Mouse (Mus musculus): ENCODE measurements around the gene Leng1. TPM values are rescaled to one million over a fixed set of nuclear protein-coding genes. Genes with fewer than 3 reads are reported as not detected.

Gene Leng1
- total RNA-seq, 2 experiments from 2014 or later: 5.3 to 5.6 TPM

GRCm38 (mm10) chr7:3683908-3684550, 18.4 kb upstream of the Leng1 start:
- no peak for TF ChIP-seq CTCF (conservative IDR thresholded peaks at IDR 0.05)
- peak in 1 of 2 experiments; percentile 59 for DNase-seq (ENCODE audit: low spot score in 2 of 2)
- H3K27ac ChIP-seq: peak overlapping the region; percentile 77
- no peak overlapping the region for H3K4me3 ChIP-seq

- Histone ChIP-seq H3K27ac (no peak within 1 kb of the TSS), H3K4me3 (no peak within 1 kb of the TSS)
- DNase-seq (ENCODE audit: low spot score in 2 of 2): no peak
- no peak for TF ChIP-seq CTCF (conservative IDR thresholded peaks at IDR 0.05)
These were observed 11.7 kb upstream of the Leng1 start, which contains the start of gene Tmc4 for GRCm38 (mm10) chr7:3677342-3677741. Tmc4 (minus strand) TSS chr7:3677553.

GRCm38 (mm10) chr7:3676371-3676770, 10.7 kb upstream of the Leng1 start:
- TF ChIP-seq CTCF (conservative IDR thresholded peaks at IDR 0.05): no peak
- Histone ChIP-seq H3K27ac (no peak overlapping the region), H3K4me3 (no peak overlapping the region)
- DNase-seq (ENCODE audit: low spot score in 2 of 2): no peak

GRCm38 (mm10) chr7:3675228-3675548, 9.5 kb upstream of the Leng1 start:
- TF ChIP-seq CTCF (conservative IDR thresholded peaks at IDR 0.05): no peak
- no peak overlapping the region for H3K4me3 ChIP-seq
- no peak overlapping the region for H3K27ac ChIP-seq
- no peak for DNase-seq (ENCODE audit: low spot score in 2 of 2)

GRCm38 (mm10) chr7:3674507-3675227, 9.0 kb upstream of the Leng1 start:
- H3K4me3 ChIP-seq: no peak overlapping the region
- DNase-seq (ENCODE audit: low spot score in 2 of 2): peak; percentile 79 to 90
- peak; percentile 99 for TF ChIP-seq CTCF (conservative IDR thresholded peaks at IDR 0.05)
- no peak overlapping the region for H3K27ac ChIP-seq

- TF ChIP-seq CTCF (conservative IDR thresholded peaks at IDR 0.05): peak; percentile 35
- Histone ChIP-seq H3K4me3 (no peak overlapping the region), H3K27ac (no peak overlapping the region)
- DNase-seq (ENCODE audit: low spot score in 2 of 2): no peak
These were observed 1.3 kb upstream of the Leng1 start for GRCm38 (mm10) chr7:3666921-3667391.

DNA sequence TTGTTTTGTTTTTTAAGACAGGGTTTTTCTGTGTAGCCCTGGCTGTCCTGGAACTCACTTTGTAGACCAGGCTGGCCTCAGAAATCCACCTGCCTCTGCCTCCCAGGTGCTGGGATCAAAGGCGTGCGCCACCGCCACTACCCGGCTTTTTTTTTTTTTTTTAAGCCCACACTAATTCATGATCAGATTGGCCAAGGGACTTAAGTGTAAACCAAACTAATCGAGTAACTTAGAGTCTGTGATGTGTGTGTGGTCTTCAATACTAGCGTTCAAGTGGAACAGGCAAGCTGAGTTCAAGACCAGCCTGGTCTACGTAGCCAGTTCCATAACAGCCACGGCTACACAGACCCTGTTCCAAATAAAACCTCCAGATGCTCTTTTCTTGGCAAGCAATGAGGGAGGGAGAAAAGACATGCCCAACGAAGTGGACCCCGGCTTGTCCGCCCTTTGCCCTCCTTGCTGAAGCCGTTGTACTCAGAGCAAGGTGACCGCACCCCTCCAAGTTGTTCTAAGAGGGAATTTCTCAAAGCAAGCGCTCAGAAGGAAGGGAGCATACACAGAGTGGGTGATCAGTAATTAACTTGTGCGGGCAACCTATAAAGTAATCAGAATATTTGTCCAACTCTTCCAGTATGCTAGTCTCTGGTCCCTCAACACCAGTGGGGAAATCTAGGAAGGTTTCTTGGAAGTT, 971 bp downstream of the Leng1 start:
- no peak for TF ChIP-seq CTCF (conservative IDR thresholded peaks at IDR 0.05)
- DNase-seq (ENCODE audit: low spot score in 2 of 2): no peak
- H3K4me3 ChIP-seq: peak overlapping the region; percentile 66
- peak overlapping the region; percentile 87 for H3K27ac ChIP-seq

GRCm38 (mm10) chr7:3658578-3658977, 7.1 kb downstream of the Leng1 start:
- Histone ChIP-seq H3K4me3 (no peak overlapping the region), H3K27ac (no peak overlapping the region)
- no peak for DNase-seq (ENCODE audit: low spot score in 2 of 2)
- no peak for TF ChIP-seq CTCF (conservative IDR thresholded peaks at IDR 0.05)

DNA sequence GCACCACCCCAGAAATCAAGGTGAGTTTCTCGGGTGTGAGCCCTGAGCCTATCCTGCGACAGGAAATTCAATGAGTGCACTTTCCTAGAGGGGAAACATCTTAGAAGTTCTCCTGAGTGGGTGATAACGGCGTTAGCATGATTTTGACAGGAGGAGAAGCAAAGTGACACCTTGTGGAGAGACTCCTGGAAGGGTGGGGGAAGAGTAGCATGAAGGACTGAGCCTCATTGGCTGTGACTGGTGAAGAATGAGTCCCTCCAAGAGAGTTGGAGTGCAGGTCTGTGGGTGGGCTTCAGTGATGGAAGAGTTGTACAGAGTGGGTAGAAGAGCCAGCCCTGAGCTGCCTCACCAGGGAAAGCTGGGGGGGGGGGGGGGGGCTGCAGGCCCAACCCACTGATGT, 8.7 kb downstream of the Leng1 start:
- H3K4me3 ChIP-seq: no peak overlapping the region
- no peak overlapping the region for H3K27ac ChIP-seq
- DNase-seq (ENCODE audit: low spot score in 2 of 2): no peak
- no peak for TF ChIP-seq CTCF (conservative IDR thresholded peaks at IDR 0.05)

DNA sequence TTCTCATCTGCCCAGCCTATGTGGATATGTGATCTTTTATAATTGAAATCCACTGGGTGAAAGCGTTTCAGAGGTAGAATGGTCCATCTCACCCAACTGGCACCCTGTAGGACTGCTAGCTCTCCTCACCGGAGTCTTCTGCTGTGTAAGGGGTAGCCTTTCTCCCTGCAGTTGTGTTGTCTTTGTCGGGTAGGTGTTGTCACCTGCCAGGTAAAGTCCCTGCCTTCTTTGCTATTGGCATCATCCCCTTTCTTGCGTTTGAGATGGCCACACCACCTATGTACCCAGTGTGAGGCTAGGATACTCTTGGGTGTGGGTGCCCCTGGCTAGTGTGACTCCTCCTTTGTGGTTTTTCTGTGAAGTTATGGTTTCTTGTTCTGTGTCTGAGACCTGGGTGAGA, 19.0 kb downstream of the Leng1 start:
- no peak for DNase-seq (ENCODE audit: low spot score in 2 of 2)
- peak overlapping the region; percentile 36; the same call in 1 of the 2 replicates for H3K27ac ChIP-seq
- H3K4me3 ChIP-seq: peak overlapping the region; percentile 95
- no peak for TF ChIP-seq CTCF (conservative IDR thresholded peaks at IDR 0.05)

GRCm38 (mm10) chr7:3646188-3646587, 19.5 kb downstream of the Leng1 start:
- Histone ChIP-seq H3K27ac (peak overlapping the region; percentile 36; the same call in 1 of the 2 replicates), H3K4me3 (peak overlapping the region; percentile 95)
- no peak for TF ChIP-seq CTCF (conservative IDR thresholded peaks at IDR 0.05)
- DNase-seq (ENCODE audit: low spot score in 2 of 2): no peak

- peak overlapping the region; percentile 98 for H3K27ac ChIP-seq
- no peak for DNase-seq (ENCODE audit: low spot score in 2 of 2)
These were observed 20.1 kb downstream of the Leng1 start for GRCm38 (mm10) chr7:3645488-3646025.

More at GRCm38 (mm10) chr7:3645488-3646025, 20.1 kb downstream of the Leng1 start:
- H3K4me3 ChIP-seq: peak overlapping the region; percentile 95
- no peak for TF ChIP-seq CTCF (conservative IDR thresholded peaks at IDR 0.05)
